Mouse (Mus musculus) neural tube, postnatal 0 days (tissue): ENCODE results near the gene Olfr374. TPM values are rescaled to one million over a fixed set of nuclear protein-coding genes. Genes with fewer than 3 reads are reported as not detected.

Source experiments
- polyA plus RNA-seq: library from polyadenylated mRNA; unstranded; fragments of >200 nt; fragmentation: Nextera tagmentation; extraction: Ambion mirVana; gene quantifications from 2 replicates; pipeline ENCODE4 v1.2.1, GENCODE M21; 2015

Gene Olfr374
- polyA plus RNA-seq = not detected in 2 replicates

DNA sequence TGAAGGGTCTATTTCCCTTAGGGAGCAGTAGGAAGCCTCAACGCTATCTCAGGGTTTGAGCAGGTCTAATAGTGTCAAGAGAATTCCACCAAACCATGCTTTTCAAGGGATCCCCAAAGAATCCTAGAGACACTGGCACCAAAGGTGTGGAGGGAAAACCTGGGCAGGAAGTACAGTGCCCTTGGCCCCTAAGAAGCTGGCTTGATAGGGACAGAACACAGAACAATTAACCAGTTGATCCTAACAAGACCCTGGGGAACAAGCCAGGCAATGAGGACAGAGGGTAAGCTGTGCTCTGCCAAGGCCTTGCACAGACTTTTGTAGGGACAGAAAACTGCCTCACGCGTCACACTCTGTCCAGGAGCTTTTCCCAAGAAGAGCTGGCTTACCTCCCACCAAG lies at the start of gene Olfr374:
Gene Olfr374, plus strand, starts transcription at position 301 of the 400 bp plus-strand sequence.

DNA sequence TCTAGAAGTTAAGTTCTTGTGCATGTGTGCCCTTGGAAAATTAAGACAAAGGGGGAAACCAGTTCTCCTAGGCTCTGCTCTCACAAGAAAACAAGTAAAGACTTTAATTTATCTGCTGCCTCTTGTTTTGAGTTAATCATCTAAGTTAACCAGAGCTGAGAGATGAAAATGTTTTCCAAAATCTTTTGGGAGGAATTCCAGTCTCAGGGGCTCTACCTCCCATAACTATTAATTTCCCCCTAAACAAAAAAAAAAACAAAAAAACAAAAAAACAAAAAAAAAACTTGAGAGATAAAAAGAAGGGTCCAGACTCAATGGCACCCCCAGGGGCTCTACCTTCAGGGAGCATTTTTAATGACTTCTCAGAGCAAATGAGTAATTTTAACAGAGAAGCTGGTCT lies 24.0 kb upstream of the Olfr374 start, which contains the start of gene Olfr373:
Gene Olfr373, plus strand, starts transcription at position 301 of the 400 bp plus-strand sequence.

DNA sequence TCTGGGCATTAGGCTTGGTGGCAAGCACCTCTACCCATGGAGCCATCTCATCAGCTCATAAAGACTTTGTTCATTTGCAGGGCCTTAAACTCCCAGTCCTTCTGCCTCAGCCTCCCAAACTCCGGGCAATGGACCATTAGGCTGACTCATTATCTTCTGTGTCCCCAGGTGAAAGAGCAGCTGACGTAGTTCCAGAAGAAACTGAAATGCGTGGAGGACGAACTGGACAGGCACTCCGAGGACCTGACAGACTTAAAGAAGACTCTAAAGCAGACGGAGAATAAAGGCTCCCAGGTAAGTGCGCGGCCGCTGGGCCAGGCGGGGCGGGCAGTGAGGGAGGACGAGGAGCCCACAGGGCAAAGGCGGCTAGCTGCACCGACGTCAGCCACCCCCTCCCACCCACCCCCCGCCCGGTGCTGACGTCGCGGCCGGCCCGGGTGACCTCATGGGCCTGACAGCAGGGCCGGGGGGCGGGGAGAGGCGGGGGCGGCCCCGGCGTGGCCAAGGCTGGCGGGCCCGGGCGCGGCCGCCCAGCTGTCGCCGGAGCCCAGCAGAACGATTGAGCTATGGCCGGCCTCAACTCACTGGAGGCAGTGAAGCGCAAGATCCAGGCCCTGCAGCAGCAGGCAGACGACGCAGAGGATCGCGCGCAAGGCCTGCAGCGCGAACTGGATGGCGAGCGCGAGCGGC lies 28.1 kb downstream of the Olfr374 start, which contains the start of gene Tpm4:
Gene Tpm4, plus strand, starts transcription at position 220 of the 690 bp plus-strand sequence.

DNA sequence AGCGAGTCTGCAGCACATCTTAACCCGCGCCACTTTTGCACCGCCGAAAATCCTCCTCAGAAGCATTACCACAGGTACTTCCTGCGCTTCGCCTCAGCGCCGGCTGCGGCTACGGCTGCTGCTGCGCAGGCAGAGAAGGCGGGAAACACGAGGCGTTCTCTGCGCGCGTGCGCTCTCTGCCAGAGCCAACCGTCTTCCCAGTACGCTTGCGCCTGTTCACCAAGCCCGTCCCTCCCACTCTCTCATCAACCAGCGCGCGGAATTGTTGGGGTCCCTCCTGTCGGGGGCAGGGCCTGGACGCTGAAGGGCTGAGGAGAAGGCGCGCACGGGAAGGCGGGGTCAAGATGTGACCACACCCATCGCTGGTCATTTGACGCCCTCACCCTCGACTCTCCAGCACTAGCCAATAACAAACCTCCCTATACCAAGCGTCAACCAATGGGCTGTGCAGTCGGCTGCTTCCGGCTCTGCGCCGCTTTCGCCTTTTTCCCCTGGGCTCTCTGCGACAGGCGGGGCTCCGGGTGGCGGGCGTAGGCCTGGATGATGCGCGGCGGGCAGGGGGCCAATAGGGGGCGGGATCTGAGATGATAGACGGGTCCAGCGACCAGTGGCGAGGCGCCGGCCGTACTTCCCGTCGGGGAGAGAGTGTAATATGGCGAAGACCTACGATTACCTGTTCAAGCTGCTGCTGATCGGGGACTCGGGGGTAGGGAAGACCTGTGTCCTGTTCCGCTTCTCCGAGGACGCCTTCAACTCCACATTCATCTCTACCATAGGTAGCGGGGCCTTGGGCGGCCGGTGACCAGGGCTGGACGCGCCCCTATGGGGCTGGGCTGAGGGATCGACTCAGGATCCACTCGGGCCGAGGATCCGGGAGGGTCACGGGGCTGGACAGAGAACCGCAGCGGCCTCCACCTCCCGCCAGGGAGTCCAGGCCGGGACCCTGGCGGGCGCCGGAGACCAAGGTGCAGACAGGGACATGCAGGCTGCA lies 54.2 kb downstream of the Olfr374 start, which contains the start of gene Rab8a:
Gene Rab8a, plus strand, starts transcription at position 494 of the 991 bp plus-strand sequence.

Other genes with a start within 250 kb of the Olfr374 start
- gene Zfp709, start 225.0 kb upstream of the Olfr374 start, polyA plus RNA-seq = 5.1 and 5.7 TPM in 2 replicates
- gene Zfp882, start 198.4 kb upstream of the Olfr374 start, polyA plus RNA-seq = 10.9 and 11.4 TPM in 2 replicates
- gene Zfp617, start 198.4 kb upstream of the Olfr374 start, polyA plus RNA-seq = 26.3 and 26.8 TPM in 2 replicates
- gene Zfp961, start 156.0 kb upstream of the Olfr374 start, polyA plus RNA-seq = 12.7 and 13.6 TPM in 2 replicates
- 1.3 and 1.6 TPM in 2 replicates for gene Cyp4f18, start 97.4 kb upstream of the Olfr374 start, polyA plus RNA-seq
- not detected in 2 replicates for gene Olfr372, start 65.8 kb upstream of the Olfr374 start, polyA plus RNA-seq
- not detected in 2 replicates for gene Olfr373, start 23.9 kb upstream of the Olfr374 start, polyA plus RNA-seq
- gene Tpm4, start 27.9 kb downstream of the Olfr374 start, polyA plus RNA-seq = 100 and 103 TPM in 2 replicates
- 61.4 and 65.5 TPM in 2 replicates for gene Rab8a, start 54.2 kb downstream of the Olfr374 start, polyA plus RNA-seq
- gene Hsh2d, start 82.6 kb downstream of the Olfr374 start, polyA plus RNA-seq = not detected in 2 replicates
- not detected in 2 replicates for gene Cib3, start 105.8 kb downstream of the Olfr374 start, polyA plus RNA-seq
- not detected in 2 replicates for gene Gm11034, start 106.6 kb downstream of the Olfr374 start, polyA plus RNA-seq
- gene Fam32a, start 112.7 kb downstream of the Olfr374 start, polyA plus RNA-seq = 62.6 and 65.6 TPM in 2 replicates
- gene Ap1m1, start 133.0 kb downstream of the Olfr374 start, polyA plus RNA-seq = 198 and 225 TPM in 2 replicates
- gene Gm10282, start 198.2 kb downstream of the Olfr374 start, polyA plus RNA-seq = 6.4 and 8.0 TPM in 2 replicates
- 12.0 and 15.9 TPM in 2 replicates for gene Klf2, start 212.0 kb downstream of the Olfr374 start, polyA plus RNA-seq